Mouse (Mus musculus) limb, embryonic 11.5 days (tissue): ENCODE data around the gene Chrnb1. TPM values are rescaled to one million over a fixed set of nuclear protein-coding genes. Genes with fewer than 3 reads are reported as not detected.

Experiments
- ATAC-seq: fragments of 200-750 bp; cut with Nextera tagmentation; 2 replicates; pipeline ENCODE4 v1.8.0; 2017; ENCODE audit warnings: low read depth; ENCODE audit not compliant: insufficient number of reproducible peaks, low FRiP score, low TSS enrichment
- DNase-seq: peaks from one replicate; pipeline ENCODE4 v3.0.0-alpha.2; 2015; ENCODE audit warnings: low spot score
- H3K27ac ChIP-seq: fragments of 300-500 bp; sonication (generic); replicated peaks from 2 replicates; pipeline ENCODE4 v1.5.1; 2014; ENCODE audit warnings: low read depth, mild to moderate bottlenecking, low read length
- H3K27me3 ChIP-seq: fragments of 300-500 bp; sonication (generic); 2 replicates; pipeline ENCODE4 v1.6.1; 2014; ENCODE audit warnings: mild to moderate bottlenecking, low read length, mixed read lengths; ENCODE audit not compliant: control insufficient read depth, insufficient read depth
- H3K36me3 ChIP-seq: fragments of 300-500 bp; sonication (generic); 2 replicates; pipeline ENCODE4 v1.6.1; 2014; ENCODE audit warnings: mild to moderate bottlenecking, low read length, moderate library complexity, mixed read lengths; ENCODE audit not compliant: control insufficient read depth, insufficient read depth
- H3K4me1 ChIP-seq: fragments of 300-500 bp; sonication (generic); 2 replicates; pipeline ENCODE4 v1.6.1; 2014; ENCODE audit warnings: low read length, mixed read lengths; ENCODE audit not compliant: control insufficient read depth, insufficient read depth
- H3K4me2 ChIP-seq: fragments of 300-500 bp; sonication (generic); 2 replicates; pipeline ENCODE4 v1.6.1; 2014; ENCODE audit warnings: low read depth, mild to moderate bottlenecking, moderate library complexity; ENCODE audit not compliant: severe bottlenecking
- H3K4me3 ChIP-seq: fragments of 300-500 bp; sonication (generic); 2 replicates; pipeline ENCODE4 v1.5.1; 2014; ENCODE audit warnings: low read depth, low read length
- H3K9ac ChIP-seq: fragments of 300-500 bp; sonication (generic); 2 replicates; pipeline ENCODE4 v1.6.1; 2014; ENCODE audit warnings: mild to moderate bottlenecking, low read length
- H3K9me3 ChIP-seq: fragments of 300-500 bp; sonication (generic); 2 replicates; pipeline ENCODE4 v1.6.1; 2016; ENCODE audit warnings: low read length; ENCODE audit not compliant: control insufficient read depth
- WGBS: fragments of 180-500 bp; shearing (Covaris S2); extraction: QIAGEN DNeasy Blood & Tissue Kit; methylation state at CpG from one replicate; pipeline ENCODE4 v1.1.7; 2014; 5-methylcytosine and 5-hydroxymethylcytosine counted together
- polyA plus RNA-seq: library from polyadenylated mRNA; unstranded; fragments of >200 nt; fragmentation: Nextera tagmentation; extraction: Ambion mirVana; gene quantifications from 2 replicates; pipeline ENCODE4 v1.2.1, GENCODE M21; 2014

Gene Chrnb1
- polyA plus RNA-seq, 1 experiment from 2014 or later = 4.3 TPM

DNA sequence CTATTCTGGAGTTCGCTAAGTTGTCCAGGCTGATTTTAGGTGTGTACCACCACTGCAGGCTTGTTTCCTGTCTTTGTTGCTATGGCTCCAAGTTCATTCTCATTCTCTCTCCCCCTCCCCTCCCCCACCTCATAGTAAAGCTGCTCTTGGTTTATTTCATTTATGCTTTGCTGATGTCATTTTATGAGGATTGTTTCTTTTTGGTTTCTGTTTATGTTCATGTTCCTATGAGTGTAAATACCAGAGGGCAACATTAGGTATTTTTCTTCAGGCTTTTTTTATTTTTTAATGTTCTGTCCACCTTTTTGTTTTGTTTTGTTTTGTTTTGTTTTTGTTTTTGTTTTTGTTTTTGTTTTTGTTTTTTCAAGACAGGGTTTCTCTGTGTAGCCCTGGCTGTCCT lies 33.9 kb downstream of the Chrnb1 start, which contains the start of gene Slc35g3:
TSS of gene Slc35g3 (minus strand) at position 101 of the 400 bp plus-strand sequence.
- ATAC-seq = no peak
- no peak within 1 kb of the TSS for H3K9ac ChIP-seq
- H3K4me1 ChIP-seq = peaks cover 20% of the 10 kb centered on the region
- H3K9me3 ChIP-seq = no peaks in the 10 kb centered on the region
- no peaks in the 10 kb centered on the region for H3K36me3 ChIP-seq
- 0 out of 2 replicates have a peak within 1 kb of the TSS, but pooled peaks have one; percentile 7 for H3K4me2 ChIP-seq
- DNase-seq = no peak
- H3K27me3 ChIP-seq = no peaks in the 10 kb centered on the region
- WGBS = 75% methylated on average over 1 of the region's 1 CpGs
- no peak within 1 kb of the TSS for H3K27ac ChIP-seq
- H3K4me3 ChIP-seq = no peak within 1 kb of the TSS

DNA sequence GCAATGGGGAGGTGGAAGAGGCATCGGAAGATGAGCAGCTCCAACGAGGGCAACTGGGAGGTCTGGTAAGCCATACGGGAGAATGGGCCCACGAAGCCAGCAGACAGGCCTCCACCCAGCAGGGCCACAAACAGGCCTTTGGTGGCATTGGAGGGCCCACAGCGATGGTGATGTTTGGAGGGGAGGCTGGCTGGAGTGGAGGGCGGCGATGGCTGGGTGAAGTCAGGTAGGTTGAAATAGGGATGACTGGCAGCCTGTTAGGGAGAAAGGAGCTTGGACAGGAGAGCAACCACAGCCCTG lies 34.9 kb downstream of the Chrnb1 start:
- DNase-seq (no peak), ATAC-seq (no peak)
- no peak overlapping the region for H3K9ac ChIP-seq
- H3K4me2 ChIP-seq = 0 out of 2 replicates have a peak overlapping the region, but pooled peaks have one; percentile 7
- no peak overlapping the region for H3K4me3 ChIP-seq
- H3K9me3 ChIP-seq = no peaks in the 10 kb centered on the region
- no peaks in the 10 kb centered on the region for H3K36me3 ChIP-seq
- H3K27ac ChIP-seq = no peak overlapping the region
- H3K4me1 ChIP-seq = peaks cover 19% of the 10 kb centered on the region
- 90% methylated on average over 7 of the region's 7 CpGs for WGBS
- H3K27me3 ChIP-seq = no peaks in the 10 kb centered on the region

DNA sequence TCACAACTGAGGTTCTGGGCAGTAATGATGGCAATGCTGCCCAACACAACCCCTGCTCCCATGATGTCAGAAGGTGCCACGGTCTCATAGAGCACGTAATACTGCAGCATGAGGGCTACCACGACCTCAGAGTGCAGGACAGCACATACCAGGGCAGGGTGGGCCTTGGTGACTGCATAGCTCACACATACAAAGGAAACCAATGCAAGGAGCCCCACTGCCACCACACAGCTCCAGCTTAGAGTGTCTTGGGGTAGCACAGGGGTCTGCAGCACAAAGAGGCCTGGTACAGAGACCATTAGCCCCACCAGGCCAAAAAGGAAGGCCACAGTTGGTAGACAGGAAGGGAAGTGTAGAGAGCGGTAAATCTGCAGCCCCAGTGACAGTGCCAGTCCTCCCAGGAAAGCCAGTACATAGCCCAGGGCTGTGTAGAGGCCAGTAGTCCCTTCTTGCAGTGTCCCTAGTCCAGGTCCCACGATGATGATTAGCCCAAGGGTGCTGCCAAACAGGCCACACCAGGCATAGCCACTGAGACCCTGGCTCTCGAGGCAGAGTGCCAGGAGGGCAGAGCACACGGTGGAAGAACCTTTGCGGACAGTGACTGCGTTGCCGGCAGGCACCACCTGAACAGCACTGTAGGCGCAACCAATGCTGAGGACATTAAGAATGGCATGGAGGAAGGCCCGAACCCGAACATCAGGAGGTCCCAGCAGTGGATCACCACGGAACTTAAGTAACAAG lies 35.4 kb downstream of the Chrnb1 start:
- H3K4me2 ChIP-seq = peak overlapping the region; percentile 84; the same call in 1 of the 2 replicates
- ATAC-seq (no peak), DNase-seq (no peak)
- WGBS = 87% methylated on average over 14 of the region's 14 CpGs
- no peaks in the 10 kb centered on the region for H3K9me3 ChIP-seq
- H3K27me3 ChIP-seq = no peaks in the 10 kb centered on the region
- peaks cover 23% of the 10 kb centered on the region for H3K4me1 ChIP-seq
- H3K36me3 ChIP-seq = no peaks in the 10 kb centered on the region
- peak overlapping the region; percentile 63; the same call in 1 of the 2 replicates for H3K27ac ChIP-seq
- H3K9ac ChIP-seq = peak overlapping the region; percentile 67; the same call in 1 of the 2 replicates
- H3K4me3 ChIP-seq = no peak overlapping the region

DNA sequence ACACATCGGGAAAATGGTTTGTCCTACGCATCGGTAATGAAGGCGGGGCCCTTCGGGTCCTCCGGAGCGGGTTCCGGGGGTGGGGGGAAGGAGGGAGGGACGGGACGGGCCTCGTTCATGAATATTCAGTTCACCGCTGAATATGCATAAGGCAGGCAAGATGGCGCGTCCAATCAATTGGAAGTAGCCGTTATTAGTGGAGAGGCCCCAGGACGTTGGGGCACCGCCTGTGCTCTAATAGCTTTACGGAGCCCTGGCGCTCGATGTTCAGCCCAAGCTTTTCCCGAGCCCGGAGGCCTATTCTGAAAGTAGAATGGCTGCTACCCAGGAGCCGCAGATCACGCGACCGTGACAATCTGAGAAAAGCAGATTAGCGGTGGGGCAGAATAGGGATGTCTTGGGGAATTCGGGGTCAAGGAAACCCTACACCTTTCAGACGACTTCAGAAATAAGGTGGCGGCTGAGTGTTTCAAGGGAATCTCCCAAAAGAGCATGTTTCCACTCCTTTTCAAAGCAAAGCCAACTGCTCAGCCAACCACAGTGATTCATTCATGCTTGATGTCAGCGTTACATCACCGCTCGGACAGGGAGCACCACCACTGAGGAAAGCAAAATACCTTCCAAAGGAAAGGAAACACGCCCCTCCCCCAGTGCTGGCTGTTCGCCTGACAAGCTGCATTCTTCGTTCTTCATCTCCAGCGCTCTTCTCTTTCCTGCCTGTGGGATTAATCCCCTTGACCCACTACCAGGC lies 36.6 kb downstream of the Chrnb1 start:
- H3K27ac ChIP-seq = peak overlapping the region; percentile 95
- H3K36me3 ChIP-seq = no peaks in the 10 kb centered on the region
- peak; percentile 89 for DNase-seq
- peak overlapping the region; percentile 70 for H3K4me3 ChIP-seq
- ATAC-seq = peak; percentile 90
- peaks cover 27% of the 10 kb centered on the region for H3K4me1 ChIP-seq
- under 1% methylated on average over 37 of the region's 37 CpGs for WGBS
- H3K9me3 ChIP-seq = no peaks in the 10 kb centered on the region
- H3K9ac ChIP-seq = peak overlapping the region; percentile 83
- H3K4me2 ChIP-seq = peak overlapping the region; percentile 84
- H3K27me3 ChIP-seq = no peaks in the 10 kb centered on the region

DNA sequence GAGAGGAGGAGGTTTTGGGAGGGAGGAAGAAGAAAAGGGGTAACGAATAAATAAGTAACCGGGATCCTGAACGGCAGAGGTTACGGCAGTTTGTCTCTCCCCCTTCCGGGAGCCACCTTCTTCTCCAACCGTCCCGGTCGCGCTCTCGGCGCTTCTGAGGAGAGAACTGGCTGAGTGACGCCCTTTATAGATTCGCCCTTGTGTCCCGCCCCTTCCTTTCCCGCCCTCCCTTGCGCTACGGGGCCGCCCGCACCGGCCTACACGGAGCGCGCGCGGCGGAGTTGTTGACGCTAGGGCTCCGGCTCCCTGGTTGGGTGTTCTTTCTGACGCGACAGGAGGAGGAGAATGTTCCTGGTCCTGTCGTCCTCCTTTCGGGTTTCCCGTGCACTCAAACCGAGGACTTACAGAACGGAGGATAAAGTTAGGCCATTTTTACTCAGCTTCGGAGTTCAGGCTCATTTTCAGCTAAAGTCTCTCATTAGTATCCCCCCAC lies 37.2 kb downstream of the Chrnb1 start, which contains the start of gene Polr2a:
TSS of gene Polr2a (minus strand) at position 160 of the 493 bp plus-strand sequence.
- H3K36me3 ChIP-seq = no peaks in the 10 kb centered on the region
- H3K4me1 ChIP-seq = peaks cover 27% of the 10 kb centered on the region
- H3K27me3 ChIP-seq = no peaks in the 10 kb centered on the region
- ATAC-seq (peak; percentile 96), DNase-seq (peak; percentile 99)
- peak within 1 kb of the TSS; percentile 84 for H3K4me2 ChIP-seq
- peak within 1 kb of the TSS; percentile 83 for H3K9ac ChIP-seq
- under 1% methylated on average over 35 of the region's 36 CpGs for WGBS
- H3K27ac ChIP-seq = peak within 1 kb of the TSS; percentile 95
- no peaks in the 10 kb centered on the region for H3K9me3 ChIP-seq
- peak within 1 kb of the TSS; percentile 70 for H3K4me3 ChIP-seq

DNA sequence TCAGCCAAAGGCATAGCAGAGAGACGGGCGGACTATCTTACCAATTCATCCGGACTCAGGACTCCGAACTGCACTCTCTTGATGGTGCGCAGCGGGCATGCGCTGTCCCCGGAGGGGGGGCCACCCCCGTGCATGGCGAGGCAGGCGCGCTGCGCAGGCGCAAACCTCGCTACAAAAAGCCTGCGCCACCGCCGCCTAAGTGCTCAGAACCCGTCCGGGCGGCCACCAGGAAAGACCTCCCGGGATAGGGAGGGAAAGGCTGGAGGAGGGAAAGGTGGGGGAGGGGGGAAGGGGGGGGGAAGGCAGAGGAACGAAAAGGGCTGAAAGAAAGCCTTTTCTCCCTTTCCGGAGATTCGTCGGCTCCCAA lies 37.7 kb downstream of the Chrnb1 start:
- Histone ChIP-seq H3K9ac (peak overlapping the region; percentile 83), H3K36me3 (no peaks in the 10 kb centered on the region), H3K4me1 (peaks cover 27% of the 10 kb centered on the region), H3K4me2 (peak overlapping the region; percentile 84), H3K4me3 (peak overlapping the region; percentile 70), H3K9me3 (no peaks in the 10 kb centered on the region), H3K27me3 (no peaks in the 10 kb centered on the region), H3K27ac (peak overlapping the region; percentile 95)
- peak; percentile 80 for ATAC-seq
- DNase-seq = peak; percentile 94
- under 1% methylated on average over 26 of the region's 26 CpGs for WGBS

DNA sequence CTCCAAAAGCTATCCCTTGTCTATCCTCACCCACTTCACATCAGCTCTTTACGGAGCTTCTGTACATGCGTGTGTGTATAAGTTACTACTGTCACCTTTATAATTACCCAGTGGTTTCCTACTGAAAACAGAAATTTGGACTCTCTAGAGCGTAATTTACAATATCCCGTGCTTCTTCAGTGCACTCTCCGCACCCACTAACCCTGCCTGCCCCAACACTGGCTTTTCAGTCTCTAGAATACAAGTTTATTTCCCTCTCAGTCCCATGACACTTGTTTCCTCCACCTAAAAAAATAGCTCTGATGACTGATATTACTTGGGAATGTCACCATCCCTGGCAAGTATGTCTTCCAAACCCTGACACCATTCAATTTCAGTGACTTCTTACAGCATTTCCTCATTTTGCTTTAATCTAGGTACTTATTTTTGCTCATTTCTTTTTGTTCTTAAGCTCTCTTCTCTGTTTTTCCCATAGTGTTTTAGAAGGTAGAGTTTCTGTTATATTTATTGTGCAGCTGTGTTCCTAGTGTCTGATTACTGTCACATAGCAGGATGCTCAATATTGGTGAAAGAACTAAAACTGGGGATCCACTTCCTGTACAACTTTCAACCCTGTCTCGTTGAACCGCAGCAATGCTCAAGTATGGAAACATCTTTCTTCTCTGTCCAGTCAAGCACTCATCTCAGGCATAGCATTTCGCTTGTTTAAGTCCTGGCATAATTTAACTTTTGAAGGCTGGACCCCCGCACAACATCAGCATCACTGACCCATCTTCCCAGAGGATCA lies 38.2 kb downstream of the Chrnb1 start:
- no peak for ATAC-seq
- Histone ChIP-seq H3K9me3 (no peaks in the 10 kb centered on the region), H3K9ac (peak overlapping the region; percentile 83), H3K4me2 (peak overlapping the region; percentile 84), H3K27me3 (no peaks in the 10 kb centered on the region), H3K4me3 (peak overlapping the region; percentile 70), H3K4me1 (peaks cover 27% of the 10 kb centered on the region), H3K36me3 (no peaks in the 10 kb centered on the region), H3K27ac (peak overlapping the region; percentile 95; the same call in 1 of the 2 replicates)
- DNase-seq = no peak
- WGBS = 48% methylated on average over 9 of the region's 9 CpGs

DNA sequence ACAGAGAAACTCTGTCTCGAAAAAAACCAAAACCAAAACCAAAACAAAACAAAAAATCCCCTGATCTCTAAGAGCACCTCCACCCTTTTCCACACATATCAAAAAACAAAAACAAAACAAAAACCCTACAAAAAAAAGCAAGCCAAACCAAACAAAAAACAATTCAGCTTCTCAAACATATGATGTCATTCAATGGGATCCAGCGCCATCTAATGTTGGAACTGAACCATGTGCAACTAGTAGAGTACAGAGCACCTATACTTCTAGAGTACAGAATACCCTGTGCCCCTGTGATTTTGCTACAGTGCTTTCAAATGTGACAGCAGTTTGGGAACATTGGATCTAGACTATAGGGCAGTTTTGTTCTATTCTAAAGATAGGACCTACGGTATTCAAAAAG lies 41.0 kb downstream of the Chrnb1 start:
- Histone ChIP-seq H3K27me3 (no peaks in the 10 kb centered on the region), H3K4me2 (peak overlapping the region; percentile 3; the same call in 1 of the 2 replicates), H3K9ac (no peak overlapping the region), H3K9me3 (no peaks in the 10 kb centered on the region), H3K36me3 (no peaks in the 10 kb centered on the region), H3K4me1 (peaks cover 21% of the 10 kb centered on the region), H3K27ac (no peak overlapping the region), H3K4me3 (no peak overlapping the region)
- ATAC-seq = no peak
- DNase-seq = no peak
- 59% methylated on average over 3 of the region's 3 CpGs for WGBS
